Mouse (Mus musculus): ENCODE measurements around the gene Grin3b. TPM values are rescaled to one million over a fixed set of nuclear protein-coding genes. Genes with fewer than 3 reads are reported as not detected.

The Grin3b gene
- under 1 TPM; 0.10 to 0.83 TPM for polyA plus RNA-seq (2017; shearing (Covaris generic))

DNA sequence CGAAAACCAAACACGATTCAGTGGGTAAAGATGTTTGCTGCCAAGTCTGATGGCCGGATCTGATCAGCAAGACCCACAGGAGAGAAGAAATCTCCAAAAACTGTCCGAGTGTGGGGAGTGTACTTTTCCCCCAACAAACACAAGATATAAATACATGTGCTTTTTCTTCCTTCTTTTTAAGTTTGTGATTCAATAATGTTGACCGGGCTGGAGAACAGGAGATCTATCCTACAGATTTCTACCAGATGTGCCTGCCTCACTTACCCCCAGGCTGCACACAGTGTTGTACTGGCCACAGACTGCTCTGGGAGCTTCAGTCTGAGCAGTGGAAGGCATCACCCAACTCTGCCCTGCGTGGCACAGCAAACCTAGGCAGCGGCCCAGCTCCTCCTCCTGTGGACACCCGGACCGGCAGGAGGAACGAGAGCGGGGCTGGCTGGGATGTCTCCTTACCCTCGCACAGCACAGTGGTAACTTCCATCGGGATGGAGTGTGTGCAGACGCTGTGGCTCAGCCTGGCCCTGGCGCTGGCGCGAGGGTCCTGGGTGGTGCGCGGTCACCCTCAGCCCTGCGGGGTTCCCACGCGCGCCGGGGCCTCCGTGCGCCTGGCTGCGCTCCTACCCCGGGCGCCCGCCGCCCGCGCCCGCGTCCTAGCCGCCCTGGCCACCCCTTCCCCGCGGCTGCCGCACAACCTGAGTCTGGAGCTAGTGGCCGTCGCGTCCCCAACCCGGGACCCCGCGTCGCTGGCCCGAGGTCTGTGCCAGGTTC is at the start of gene Grin3b:
Grin3b (plus strand) TSS at position 301 of the 768 bp plus-strand sequence.

DNA sequence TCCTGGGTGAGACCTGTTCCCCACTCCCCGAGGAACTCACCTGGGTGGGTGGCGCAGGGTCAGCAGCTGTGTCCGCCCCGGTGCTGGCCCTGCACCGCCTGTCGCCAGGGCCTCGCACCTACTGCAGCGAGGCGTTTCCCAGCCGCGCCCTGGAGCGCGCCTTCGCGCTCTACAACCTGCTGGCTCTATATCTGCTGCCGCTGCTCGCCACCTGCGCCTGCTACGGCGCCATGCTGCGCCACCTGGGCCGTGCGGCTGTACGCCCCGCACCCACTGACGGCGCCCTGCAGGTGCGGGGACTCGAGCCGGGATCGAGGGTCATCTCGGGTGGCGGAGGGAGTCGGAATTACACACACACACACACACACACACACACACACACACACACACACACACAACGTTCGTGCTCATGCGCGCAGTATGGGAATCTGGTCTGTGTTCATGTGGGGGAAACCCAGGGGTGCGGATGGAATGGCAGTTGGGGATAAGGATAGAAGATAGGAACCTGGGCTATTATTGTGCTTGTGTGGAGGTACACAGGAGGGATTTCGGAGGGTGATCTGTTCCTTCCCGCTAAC is 49.5 kb upstream of the Grin3b start, which contains the start of gene R3hdm4:
R3hdm4 (minus strand) TSS at position 251 of the 578 bp plus-strand sequence.

GRCm38 (mm10) chr10:79926491-79927323 is 43.8 kb upstream of the Grin3b start, which contains the start of gene Arid3a:
Gene Arid3a (plus strand): TSS chr10:79927043.

GRCm38 (mm10) chr10:79959847-79960601 is 10.5 kb upstream of the Grin3b start, which contains the start of gene Wdr18:
Gene Wdr18 (plus strand): TSS chr10:79960152.

DNA sequence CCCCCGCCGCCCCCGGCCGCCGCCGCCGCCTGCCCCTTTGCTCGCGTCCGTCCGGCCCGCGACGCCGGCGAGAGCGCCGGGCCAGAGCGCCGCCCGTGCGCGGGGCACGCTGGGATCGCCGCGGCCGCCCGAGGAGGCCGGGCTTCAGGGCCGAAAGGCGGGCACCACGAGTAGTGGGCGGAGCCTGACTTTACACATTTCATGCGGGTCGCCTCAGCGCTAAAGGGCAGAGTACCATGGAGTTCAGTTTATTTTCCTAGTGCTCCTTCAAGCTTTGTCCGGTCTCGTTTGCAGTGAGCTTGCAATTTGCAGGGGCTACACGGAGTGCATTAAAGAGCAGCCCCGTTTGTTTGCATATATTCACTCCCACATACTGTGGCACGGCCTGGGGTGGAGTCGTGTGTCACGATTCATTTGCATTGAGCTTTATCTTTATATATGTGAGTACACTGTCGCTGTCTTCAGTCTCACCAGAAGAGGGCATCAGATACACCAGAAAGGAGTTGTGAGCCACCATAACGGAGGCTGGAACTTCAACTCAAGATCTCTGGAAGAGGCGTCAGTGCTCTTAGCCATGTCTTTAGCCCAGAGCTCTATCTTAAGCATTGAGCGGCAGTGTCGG is 13.8 kb downstream of the Grin3b start, which contains the start of gene Tmem259:
Tmem259 (minus strand) TSS at position 136 of the 622 bp plus-strand sequence.

DNA sequence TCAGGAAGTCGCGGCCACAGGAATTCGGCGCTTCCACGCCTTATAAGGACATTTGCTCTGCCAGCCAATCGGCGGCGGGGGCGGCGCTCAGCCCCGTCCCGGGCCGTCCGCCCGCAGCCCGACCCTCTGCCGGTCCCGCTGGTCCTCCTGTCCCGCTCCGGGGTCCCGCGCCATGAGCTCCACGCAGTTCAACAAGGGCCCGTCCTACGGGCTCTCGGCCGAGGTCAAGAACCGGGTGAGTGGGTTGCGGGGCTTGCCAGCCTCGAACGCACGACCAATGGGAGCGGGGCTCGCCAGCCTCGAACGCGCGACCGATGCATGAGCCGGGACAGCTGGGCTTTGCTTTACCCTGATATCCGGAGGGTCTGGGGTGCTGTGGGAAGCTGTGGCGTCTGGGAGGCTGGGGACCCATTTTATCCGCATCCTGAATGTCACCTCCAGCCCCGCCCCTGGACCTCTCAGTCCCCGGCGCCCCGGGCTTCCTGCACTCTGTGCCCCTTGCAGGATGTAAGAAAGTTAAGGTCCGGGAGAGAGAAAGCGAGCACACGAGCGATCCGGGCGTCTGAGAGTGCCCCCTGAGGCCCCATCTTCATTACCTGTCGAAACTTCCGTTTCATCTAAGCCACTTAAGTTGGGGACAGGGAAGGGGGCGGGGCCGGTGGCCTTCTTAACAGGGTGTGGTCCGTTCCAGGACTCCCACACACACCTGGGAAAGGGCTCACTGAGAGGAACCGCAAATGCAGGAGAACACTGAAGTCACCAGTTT is 18.2 kb downstream of the Grin3b start, which contains the start of gene Cnn2:
Cnn2 (plus strand) TSS at position 79 of the 766 bp plus-strand sequence.

DNA sequence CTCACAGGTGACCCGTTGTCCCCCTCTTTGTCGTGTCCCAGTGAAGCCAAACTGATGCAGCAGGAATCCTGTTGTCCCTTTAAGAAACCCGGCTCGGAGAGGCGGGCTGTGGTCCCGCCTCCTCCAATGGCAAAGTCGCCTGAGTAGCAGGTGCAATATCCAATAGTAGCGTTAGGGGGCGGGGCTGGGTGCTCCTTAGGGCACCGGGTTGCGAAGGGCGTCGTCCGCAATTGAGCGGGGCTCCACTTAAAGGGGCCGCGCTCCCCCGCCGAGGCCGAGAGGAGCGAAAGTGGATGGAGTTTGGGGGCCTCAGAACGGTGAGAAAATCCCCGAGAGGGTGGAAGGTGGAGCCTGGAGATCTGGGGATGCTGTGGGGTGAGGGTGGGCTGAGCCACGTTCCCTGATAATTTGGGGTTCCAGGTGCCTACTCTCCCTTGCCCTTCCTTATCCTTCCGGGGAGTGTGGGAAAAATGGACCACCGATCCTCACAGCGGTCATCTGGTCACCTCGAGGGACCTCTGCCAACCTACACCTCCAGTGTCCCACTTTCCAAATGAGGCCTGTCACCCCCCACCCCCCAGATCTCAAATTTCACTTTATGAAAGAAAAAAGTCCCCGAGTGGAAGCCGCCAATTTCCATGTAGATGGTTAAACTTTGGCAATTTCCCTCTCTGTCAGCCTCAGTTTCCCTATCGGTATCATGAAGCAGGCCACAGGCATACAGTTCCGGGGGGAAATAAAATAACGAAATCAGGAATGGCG is 25.9 kb downstream of the Grin3b start, which contains the start of gene Abca7:
Abca7 (plus strand) TSS at position 223 of the 762 bp plus-strand sequence.

DNA sequence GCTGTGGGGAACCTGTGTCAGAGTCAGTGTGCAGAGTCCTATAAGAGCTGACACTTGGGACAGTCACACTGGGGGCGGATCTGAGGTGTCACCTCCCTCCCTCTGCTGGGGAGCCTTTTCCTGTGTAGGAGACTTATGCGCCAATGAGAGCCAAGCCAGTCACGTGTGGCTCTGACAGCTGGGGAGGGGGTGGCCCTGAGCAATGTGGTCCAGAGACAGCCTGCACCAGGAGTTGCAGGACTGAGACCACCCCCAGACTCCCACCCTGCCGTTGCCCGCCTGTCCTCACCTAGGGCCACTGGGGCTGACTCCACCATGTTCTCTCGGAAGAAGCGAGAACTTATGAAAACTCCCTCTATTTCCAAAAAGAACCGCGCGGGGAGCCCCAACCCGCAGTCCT is 46.0 kb downstream of the Grin3b start, which contains the start of gene Arhgap45:
Arhgap45 (plus strand) TSS at position 143 of the 400 bp plus-strand sequence.

Other genes with a start within 250 kb of the Grin3b start
- 10 to 100 TPM; 41.3 to 47.1 TPM for gene Polrmt, start 224.1 kb upstream of the Grin3b start, polyA plus RNA-seq (2017; shearing (Covaris generic))
- under 1 TPM; 0.12 to 0.55 TPM for gene Fgf22, start 215.6 kb upstream of the Grin3b start, polyA plus RNA-seq (2017; shearing (Covaris generic))
- 10 to 100 TPM; 47.4 to 52.3 TPM for gene Rnf126, start 203.8 kb upstream of the Grin3b start, polyA plus RNA-seq (2017; shearing (Covaris generic))
- gene Fstl3, start 193.4 kb upstream of the Grin3b start, polyA plus RNA-seq (2017; shearing (Covaris generic)) = under 1 TPM; 0.13 to 0.51 TPM
- not detected for gene Prss57, start 179.8 kb upstream of the Grin3b start, polyA plus RNA-seq (2017; shearing (Covaris generic))
- 1 to 10 TPM in 1 of 2 experiments, under 1 TPM in 1; 0.76 to 4.9 TPM for gene Palm, start 177.1 kb upstream of the Grin3b start, polyA plus RNA-seq (2017; shearing (Covaris generic))
- gene Misp, start 149.7 kb upstream of the Grin3b start, polyA plus RNA-seq (2017; shearing (Covaris generic)) = 1 to 10 TPM in 1 of 2 experiments, not detected in 1; 2.1 TPM
- 100 to 1,000 TPM; 239 to 286 TPM for gene Ptbp1, start 116.3 kb upstream of the Grin3b start, polyA plus RNA-seq (2017; shearing (Covaris generic))
- gene Prtn3, start 96.2 kb upstream of the Grin3b start, polyA plus RNA-seq (2017; shearing (Covaris generic)) = under 1 TPM in 1 of 2 experiments, not detected in 1; 0.34 TPM
- 1 to 10 TPM; 2.7 to 4.4 TPM for gene Plppr3, start 96.1 kb upstream of the Grin3b start, polyA plus RNA-seq (2017; shearing (Covaris generic))
- not detected for gene Elane, start 84.5 kb upstream of the Grin3b start, polyA plus RNA-seq (2017; shearing (Covaris generic))
- gene Cfd, start 79.9 kb upstream of the Grin3b start, polyA plus RNA-seq (2017; shearing (Covaris generic)) = not detected
- gene Med16, start 61.8 kb upstream of the Grin3b start, polyA plus RNA-seq (2017; shearing (Covaris generic)) = 10 to 100 TPM; 30.5 to 30.7 TPM
- gene Gm26602, start 59.9 kb upstream of the Grin3b start, polyA plus RNA-seq (2017; shearing (Covaris generic)) = 10 to 100 TPM; 10.9 to 15.4 TPM
- under 1 TPM; 0.09 to 0.57 TPM for gene Kiss1r, start 53.7 kb upstream of the Grin3b start, polyA plus RNA-seq (2017; shearing (Covaris generic))
- gene R3hdm4, start 49.5 kb upstream of the Grin3b start, polyA plus RNA-seq (2017; shearing (Covaris generic)) = 100 to 1,000 TPM; 160 to 181 TPM
- 1 to 10 TPM; 6.9 to 8.9 TPM for gene Arid3a, start 43.7 kb upstream of the Grin3b start, polyA plus RNA-seq (2017; shearing (Covaris generic))
- 10 to 100 TPM; 63.3 to 64.9 TPM for gene Wdr18, start 10.6 kb upstream of the Grin3b start, polyA plus RNA-seq (2017; shearing (Covaris generic))
- gene Tmem259, start 13.6 kb downstream of the Grin3b start, polyA plus RNA-seq (2017; shearing (Covaris generic)) = 10 to 100 TPM; 22.6 to 30.0 TPM
- 100 to 1,000 TPM; 843 to 967 TPM for gene Cnn2, start 17.9 kb downstream of the Grin3b start, polyA plus RNA-seq (2017; shearing (Covaris generic))
- gene Abca7, start 25.8 kb downstream of the Grin3b start, polyA plus RNA-seq (2017; shearing (Covaris generic)) = 10 to 100 TPM; 49.6 to 55.9 TPM
- gene Arhgap45, start 45.9 kb downstream of the Grin3b start, polyA plus RNA-seq (2017; shearing (Covaris generic)) = 100 to 1,000 TPM; 728 to 884 TPM
- gene Polr2e, start 69.1 kb downstream of the Grin3b start, polyA plus RNA-seq (2017; shearing (Covaris generic)) = 100 to 1,000 TPM; 196 TPM
- gene Gpx4, start 76.5 kb downstream of the Grin3b start, polyA plus RNA-seq (2017; shearing (Covaris generic)) = 100 to 1,000 TPM; 386 to 437 TPM
- gene Sbno2, start 134.9 kb downstream of the Grin3b start, polyA plus RNA-seq (2017; shearing (Covaris generic)) = 10 to 100 TPM; 60.6 to 60.7 TPM
- 10 to 100 TPM; 27.4 to 49.1 TPM for gene Stk11, start 145.1 kb downstream of the Grin3b start, polyA plus RNA-seq (2017; shearing (Covaris generic))
- 100 to 1,000 TPM; 349 to 389 TPM for gene Atp5d, start 167.9 kb downstream of the Grin3b start, polyA plus RNA-seq (2017; shearing (Covaris generic))
- 1 to 10 TPM; 2.3 to 2.4 TPM for gene Cbarp, start 170.1 kb downstream of the Grin3b start, polyA plus RNA-seq (2017; shearing (Covaris generic))
- 1 to 10 TPM; 5.0 to 9.6 TPM for gene Midn, start 177.6 kb downstream of the Grin3b start, polyA plus RNA-seq (2017; shearing (Covaris generic))
- gene Cirbp, start 195.3 kb downstream of the Grin3b start, polyA plus RNA-seq (2017; shearing (Covaris generic)) = 100 to 1,000 TPM; 177 to 200 TPM
- 10 to 100 TPM; 21.4 to 25.0 TPM for gene 1600002K03Rik, start 202.2 kb downstream of the Grin3b start, polyA plus RNA-seq (2017; shearing (Covaris generic))
- under 1 TPM; 0.27 to 0.99 TPM for gene Efna2, start 208.8 kb downstream of the Grin3b start, polyA plus RNA-seq (2017; shearing (Covaris generic))

All from inflammation-experienced regulatory T-cells (primary cell).